Mouse (Mus musculus) limb, embryonic 11.5 days (tissue): ENCODE measurements around the gene Hacl1. TPM values are rescaled to one million over a fixed set of nuclear protein-coding genes. Genes with fewer than 3 reads are reported as not detected.

Source experiments
- ATAC-seq: fragments of 200-750 bp; cut with Nextera tagmentation; 2 replicates; pipeline ENCODE4 v1.8.0; 2017; ENCODE audit warnings: low read depth; ENCODE audit not compliant: insufficient number of reproducible peaks, low FRiP score, low TSS enrichment
- DNase-seq: peaks from one replicate; pipeline ENCODE4 v3.0.0-alpha.2; 2015; ENCODE audit warnings: low spot score
- H3K27ac ChIP-seq: fragments of 300-500 bp; sonication (generic); replicated peaks from 2 replicates; pipeline ENCODE4 v1.5.1; 2014; ENCODE audit warnings: low read depth, mild to moderate bottlenecking, low read length
- H3K27me3 ChIP-seq: fragments of 300-500 bp; sonication (generic); 2 replicates; pipeline ENCODE4 v1.6.1; 2014; ENCODE audit warnings: mild to moderate bottlenecking, low read length, mixed read lengths; ENCODE audit not compliant: control insufficient read depth, insufficient read depth
- H3K36me3 ChIP-seq: fragments of 300-500 bp; sonication (generic); 2 replicates; pipeline ENCODE4 v1.6.1; 2014; ENCODE audit warnings: mild to moderate bottlenecking, low read length, moderate library complexity, mixed read lengths; ENCODE audit not compliant: control insufficient read depth, insufficient read depth
- H3K4me1 ChIP-seq: fragments of 300-500 bp; sonication (generic); 2 replicates; pipeline ENCODE4 v1.6.1; 2014; ENCODE audit warnings: low read length, mixed read lengths; ENCODE audit not compliant: control insufficient read depth, insufficient read depth
- H3K4me2 ChIP-seq: fragments of 300-500 bp; sonication (generic); 2 replicates; pipeline ENCODE4 v1.6.1; 2014; ENCODE audit warnings: low read depth, mild to moderate bottlenecking, moderate library complexity; ENCODE audit not compliant: severe bottlenecking
- H3K4me3 ChIP-seq: fragments of 300-500 bp; sonication (generic); 2 replicates; pipeline ENCODE4 v1.5.1; 2014; ENCODE audit warnings: low read depth, low read length
- H3K9ac ChIP-seq: fragments of 300-500 bp; sonication (generic); 2 replicates; pipeline ENCODE4 v1.6.1; 2014; ENCODE audit warnings: mild to moderate bottlenecking, low read length
- H3K9me3 ChIP-seq: fragments of 300-500 bp; sonication (generic); 2 replicates; pipeline ENCODE4 v1.6.1; 2016; ENCODE audit warnings: low read length; ENCODE audit not compliant: control insufficient read depth
- WGBS: fragments of 180-500 bp; shearing (Covaris S2); extraction: QIAGEN DNeasy Blood & Tissue Kit; methylation state at CpG from one replicate; pipeline ENCODE4 v1.1.7; 2014; 5-methylcytosine and 5-hydroxymethylcytosine counted together
- polyA plus RNA-seq: library from polyadenylated mRNA; unstranded; fragments of >200 nt; fragmentation: Nextera tagmentation; extraction: Ambion mirVana; gene quantifications from 2 replicates; pipeline ENCODE4 v1.2.1, GENCODE M21; 2014

The Hacl1 gene
- polyA plus RNA-seq, result 6.5 and 10.9 TPM in 2 replicates

- H3K4me1 ChIP-seq, result no peaks in the 10 kb centered on the region
- no peaks in the 10 kb centered on the region for H3K9me3 ChIP-seq
- peak; percentile 96 for ATAC-seq
- H3K4me3 ChIP-seq, result peak within 1 kb of the TSS; percentile 45
- peak within 1 kb of the TSS; percentile 83 for H3K4me2 ChIP-seq
- under 1% methylated on average over 30 of the region's 30 CpGs for WGBS
- peak; percentile 89 for DNase-seq
- H3K27ac ChIP-seq, result no peak within 1 kb of the TSS
- H3K9ac ChIP-seq, result peak within 1 kb of the TSS; percentile 60
- no peaks in the 10 kb centered on the region for H3K36me3 ChIP-seq
- no peaks in the 10 kb centered on the region for H3K27me3 ChIP-seq
These were observed at the start of gene Hacl1, which contains the start of gene Btd for GRCm38 (mm10) chr14:31640890-31641505. TSS of gene Hacl1 (minus strand) at chr14:31641286. TSS of gene Btd (plus strand) at chr14:31641028.

- WGBS, result 85% methylated on average over 1 of the region's 1 CpGs
- ATAC-seq, result no peak
These were observed 45.1 kb upstream of the Hacl1 start for GRCm38 (mm10) chr14:31686231-31686630.

GRCm38 (mm10) chr14:31685680-31686079 lies 44.6 kb upstream of the Hacl1 start:
- no peak for DNase-seq
- Histone ChIP-seq H3K9ac (no peak overlapping the region), H3K4me1 (no peaks in the 10 kb centered on the region), H3K27me3 (no peaks in the 10 kb centered on the region), H3K27ac (no peak overlapping the region), H3K4me3 (no peak overlapping the region), H3K4me2 (no peak overlapping the region), H3K36me3 (no peaks in the 10 kb centered on the region), H3K9me3 (no peaks in the 10 kb centered on the region)
- 93% methylated on average over 10 of the region's 10 CpGs for WGBS
- no peak for ATAC-seq

More at GRCm38 (mm10) chr14:31686231-31686630, 45.1 kb upstream of the Hacl1 start:
- Histone ChIP-seq H3K9ac (no peak overlapping the region), H3K4me3 (no peak overlapping the region), H3K4me2 (no peak overlapping the region), H3K36me3 (no peaks in the 10 kb centered on the region), H3K27ac (no peak overlapping the region), H3K27me3 (no peaks in the 10 kb centered on the region), H3K9me3 (no peaks in the 10 kb centered on the region), H3K4me1 (no peaks in the 10 kb centered on the region)
- no peak for DNase-seq

- ATAC-seq, result no peak
- no peak overlapping the region for H3K4me3 ChIP-seq
- no peaks in the 10 kb centered on the region for H3K27me3 ChIP-seq
- no peak overlapping the region for H3K27ac ChIP-seq
- no peak overlapping the region for H3K9ac ChIP-seq
- H3K9me3 ChIP-seq, result no peaks in the 10 kb centered on the region
- no peaks in the 10 kb centered on the region for H3K36me3 ChIP-seq
- WGBS, result 70% methylated on average over 7 of the region's 7 CpGs
- DNase-seq, result peak; percentile 17
- no peak overlapping the region for H3K4me2 ChIP-seq
- H3K4me1 ChIP-seq, result no peaks in the 10 kb centered on the region
These were observed 43.4 kb upstream of the Hacl1 start for GRCm38 (mm10) chr14:31684343-31685040.

GRCm38 (mm10) chr14:31683610-31684009 lies 42.5 kb upstream of the Hacl1 start:
- Histone ChIP-seq H3K4me3 (no peak overlapping the region), H3K36me3 (no peaks in the 10 kb centered on the region), H3K4me2 (no peak overlapping the region), H3K27me3 (no peaks in the 10 kb centered on the region), H3K9me3 (no peaks in the 10 kb centered on the region), H3K4me1 (no peaks in the 10 kb centered on the region), H3K27ac (no peak overlapping the region), H3K9ac (no peak overlapping the region)
- ATAC-seq, result no peak
- 86% methylated on average over 2 of the region's 2 CpGs for WGBS
- DNase-seq, result no peak

GRCm38 (mm10) chr14:31681931-31682555 lies 41.0 kb upstream of the Hacl1 start:
- Histone ChIP-seq H3K4me3 (no peak overlapping the region), H3K4me1 (no peaks in the 10 kb centered on the region), H3K27ac (no peak overlapping the region), H3K27me3 (no peaks in the 10 kb centered on the region), H3K4me2 (no peak overlapping the region), H3K9me3 (no peaks in the 10 kb centered on the region), H3K36me3 (no peaks in the 10 kb centered on the region), H3K9ac (no peak overlapping the region)
- DNase-seq, result peak; percentile 16
- no peak for ATAC-seq
- 48% methylated on average over 5 of the region's 5 CpGs for WGBS

- ATAC-seq (no peak), DNase-seq (no peak)
- H3K4me1 ChIP-seq, result no peaks in the 10 kb centered on the region
- no peak overlapping the region for H3K27ac ChIP-seq
- no peak overlapping the region for H3K9ac ChIP-seq
- no peak overlapping the region for H3K4me3 ChIP-seq
- no peak overlapping the region for H3K4me2 ChIP-seq
- H3K9me3 ChIP-seq, result no peaks in the 10 kb centered on the region
- 92% methylated on average over 9 of the region's 9 CpGs for WGBS
- no peaks in the 10 kb centered on the region for H3K36me3 ChIP-seq
- H3K27me3 ChIP-seq, result no peaks in the 10 kb centered on the region
These were observed 40.2 kb upstream of the Hacl1 start for GRCm38 (mm10) chr14:31681291-31681690.

GRCm38 (mm10) chr14:31680656-31681055 lies 39.6 kb upstream of the Hacl1 start:
- Histone ChIP-seq H3K27ac (no peak overlapping the region), H3K9ac (no peak overlapping the region), H3K4me2 (no peak overlapping the region), H3K4me1 (no peaks in the 10 kb centered on the region), H3K9me3 (no peaks in the 10 kb centered on the region), H3K4me3 (no peak overlapping the region), H3K36me3 (no peaks in the 10 kb centered on the region), H3K27me3 (no peaks in the 10 kb centered on the region)
- DNase-seq, result no peak
- WGBS, result 96% methylated on average over 3 of the region's 3 CpGs
- no peak for ATAC-seq
